Mouse (Mus musculus) ES-CJ7 (cell line): ENCODE measurements around the gene Ldha.
A peak's percentile ranks its signal among the peaks of the same experiment; 100 is the strongest.

Source experiments
- DNase-seq: peaks from one replicate; pipeline ENCODE4 v3.0.0; 2011; ENCODE audit warnings: low read depth, low spot score

Ldha gene

GRCm38 (mm10) chr7:46838104-46838671 lies 3.1 kb upstream of the Ldha start:
- peak; percentile 58 for DNase-seq

DNA sequence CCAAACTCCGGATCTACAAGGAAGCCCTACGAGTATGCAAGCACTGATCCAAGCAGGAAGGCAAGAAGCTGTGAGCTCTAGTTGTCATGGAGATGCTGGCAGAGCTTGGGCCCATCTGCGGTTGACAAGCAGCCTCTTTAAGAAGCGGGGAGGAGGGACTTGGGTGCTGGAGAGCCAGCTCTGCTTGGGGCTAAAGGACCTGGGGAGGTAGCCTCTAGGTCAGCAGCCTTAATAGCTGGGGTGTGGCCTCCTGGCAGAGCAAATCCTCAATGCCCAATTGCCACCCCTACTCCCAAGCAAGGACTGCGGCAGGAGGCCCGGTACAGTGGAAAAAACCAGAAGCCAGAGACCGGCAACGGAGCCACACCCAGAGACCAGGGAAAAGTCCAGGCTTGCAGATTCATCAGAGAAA lies 2.4 kb upstream of the Ldha start:
- peak; percentile 80 for DNase-seq

- no peak for DNase-seq
These were observed 1.8 kb upstream of the Ldha start for GRCm38 (mm10) chr7:46839446-46839845.

DNA sequence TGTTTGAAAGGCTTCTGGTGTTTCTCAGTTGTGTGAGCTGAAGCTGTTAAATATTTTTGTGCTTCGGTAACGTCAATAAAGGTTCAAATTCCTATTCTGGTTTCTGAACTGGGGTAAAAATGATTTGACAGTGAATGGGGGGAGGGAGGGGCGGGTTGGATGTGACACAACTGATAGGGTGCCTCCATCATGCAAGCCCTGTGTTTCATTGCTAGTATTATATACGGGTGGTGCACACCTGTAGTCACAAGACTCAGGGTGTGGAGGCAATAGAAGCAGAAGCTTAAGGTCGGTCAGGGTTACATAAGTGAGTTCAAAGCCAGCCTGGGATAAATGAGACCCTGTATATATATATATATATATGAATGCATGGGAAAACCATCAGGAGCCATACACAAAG lies 1.4 kb upstream of the Ldha start:
- DNase-seq: no peak

- DNase-seq: no peak
These were observed 949 bp upstream of the Ldha start for GRCm38 (mm10) chr7:46840326-46840725.

DNA sequence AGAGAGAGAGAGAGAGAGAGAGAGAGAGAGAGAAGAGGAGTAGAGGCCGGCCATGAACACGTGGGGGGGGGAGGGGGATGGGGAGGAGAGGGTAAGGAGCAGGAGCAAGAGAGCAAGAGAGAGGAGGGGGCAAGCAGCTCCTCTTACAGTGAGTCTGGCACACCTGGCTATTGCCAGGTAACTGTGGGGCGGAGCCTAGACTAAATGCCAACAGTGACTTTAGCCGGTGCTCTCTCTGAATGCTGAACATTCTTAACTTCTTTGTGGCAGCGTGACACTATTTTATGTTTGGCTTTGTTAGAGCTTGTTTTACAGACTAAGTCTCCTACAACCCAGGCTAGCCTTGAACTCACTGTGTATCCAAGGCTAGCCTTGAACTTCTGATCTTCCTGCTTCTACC lies 1.0 kb downstream of the Ldha start:
- no peak for DNase-seq

DNA sequence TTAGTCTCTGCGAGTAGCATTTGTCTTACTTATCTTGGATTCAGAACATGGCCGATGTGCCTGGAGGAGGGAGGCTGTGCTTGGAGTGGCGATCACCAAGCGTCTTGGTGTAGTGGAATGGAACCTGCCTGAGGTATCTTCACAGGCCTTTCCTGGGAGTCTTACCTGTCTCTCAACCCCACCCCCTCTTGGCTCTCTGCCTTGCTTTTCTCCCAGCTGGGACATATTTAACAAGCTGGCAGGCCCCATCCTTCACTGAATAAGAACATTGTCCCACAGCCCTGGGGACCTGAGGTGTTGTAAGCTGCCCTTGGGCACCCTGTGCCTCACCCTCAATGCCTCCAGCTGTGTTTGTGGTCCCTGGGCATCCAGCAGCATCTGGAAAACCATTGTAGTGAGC lies 2.3 kb downstream of the Ldha start:
- no peak for DNase-seq

- peak; percentile 91 for DNase-seq
These were observed 4.1 kb downstream of the Ldha start for GRCm38 (mm10) chr7:46845211-46845977.

DNA sequence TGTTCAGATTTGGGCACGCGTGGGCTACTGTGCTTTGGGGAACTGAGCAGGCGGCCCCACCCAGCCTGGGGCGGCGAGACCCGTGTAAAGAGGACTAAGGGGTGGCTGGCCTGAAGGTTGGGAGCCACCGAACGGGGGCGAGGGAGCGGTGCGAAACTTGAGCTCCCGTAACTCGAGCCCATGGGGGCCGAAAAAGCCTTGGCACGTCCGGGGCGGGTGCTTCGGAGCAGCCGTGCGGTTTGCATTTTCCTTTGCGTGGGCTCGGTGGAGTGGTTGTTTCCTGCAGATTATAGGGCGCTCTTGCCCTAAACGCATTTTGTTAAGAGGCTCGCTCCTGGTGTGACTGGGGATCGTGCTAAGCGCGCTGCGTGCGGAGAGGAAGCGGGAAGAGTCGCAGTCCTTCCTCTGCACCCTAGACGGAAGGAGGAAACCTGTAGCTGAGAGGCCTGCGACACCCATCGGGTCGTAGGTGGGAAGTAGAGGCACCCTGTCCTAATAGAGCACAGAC lies 4.8 kb downstream of the Ldha start:
- no peak for DNase-seq

DNA sequence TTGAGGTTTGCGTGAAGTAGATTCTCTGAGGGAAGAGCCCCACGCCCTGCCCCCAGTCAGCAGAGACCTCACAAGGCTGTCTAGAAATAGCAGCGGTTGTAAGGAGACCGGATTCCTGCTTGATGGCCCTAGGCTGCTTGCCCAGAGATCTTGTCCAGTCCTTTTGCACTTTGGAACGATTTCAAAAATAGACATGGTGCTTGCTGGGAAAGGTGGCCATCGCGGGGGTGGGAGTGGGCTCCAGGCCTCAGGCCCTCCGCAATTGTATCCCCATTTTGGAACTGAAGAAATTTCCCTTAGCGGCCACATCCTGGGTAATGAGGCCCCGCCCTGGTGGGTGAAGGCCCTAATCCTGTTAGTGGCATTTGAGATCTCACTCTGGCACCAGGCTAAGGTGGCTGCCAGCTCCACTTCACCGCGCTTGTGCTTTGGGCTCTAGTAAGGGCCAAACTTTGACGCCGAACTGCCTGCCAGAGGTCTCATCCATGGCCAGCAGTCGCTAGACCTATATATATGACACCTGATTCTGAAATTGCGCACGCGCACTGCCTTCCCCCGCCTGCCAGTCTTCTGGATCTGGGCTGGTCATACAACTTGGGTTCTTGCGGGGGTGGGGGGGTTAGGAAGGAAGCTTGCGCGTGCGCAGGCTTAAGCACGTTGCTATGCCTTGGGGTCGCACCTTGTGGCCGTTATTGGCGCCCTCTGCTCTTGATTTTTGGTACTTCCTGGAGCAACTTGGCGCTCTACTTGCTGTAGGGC lies 5.4 kb downstream of the Ldha start:
- peak; percentile 93 for DNase-seq

DNA sequence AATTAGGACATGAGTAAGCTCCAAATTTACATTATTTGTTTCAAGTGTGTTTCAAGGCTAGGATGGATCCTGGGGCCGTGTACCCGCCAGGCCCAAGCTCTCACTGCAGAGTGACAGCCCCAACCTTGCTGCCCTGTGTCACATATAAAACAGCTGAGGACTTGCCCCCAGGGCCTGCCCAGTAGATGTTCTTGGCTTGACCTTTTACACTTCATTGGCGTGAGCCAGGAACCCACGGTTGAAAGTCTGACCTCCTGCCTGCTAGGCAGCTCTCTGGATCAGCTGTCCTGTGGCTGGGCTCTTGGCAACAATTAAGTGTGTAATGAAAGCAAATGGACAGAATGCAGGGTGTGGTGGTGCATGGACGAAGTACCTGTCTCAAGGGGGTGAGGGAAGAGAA lies 8.0 kb downstream of the Ldha start:
- DNase-seq: no peak

GRCm38 (mm10) chr7:46851026-46851425 lies 9.8 kb downstream of the Ldha start:
- DNase-seq: no peak

DNA sequence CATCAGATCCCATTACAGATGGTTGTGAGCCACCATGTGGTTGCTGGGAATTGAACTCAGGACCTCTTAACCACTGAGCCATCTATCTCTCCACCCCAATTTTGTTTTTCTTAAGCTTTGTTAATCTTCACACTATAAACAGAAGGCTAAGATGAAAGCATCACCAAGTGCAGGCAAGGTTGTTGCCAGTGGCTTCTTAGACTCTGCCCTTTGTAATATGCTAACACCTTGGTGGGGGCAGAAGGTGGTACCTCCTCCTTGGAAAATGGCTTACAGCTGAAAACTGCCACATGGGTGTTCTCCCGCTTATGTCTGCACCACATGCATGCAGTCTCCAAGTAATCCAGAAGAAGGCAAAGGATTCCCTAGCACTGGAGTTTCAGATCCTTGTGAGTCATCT lies 11.4 kb downstream of the Ldha start:
- DNase-seq: no peak

- DNase-seq: no peak
These were observed 12.1 kb downstream of the Ldha start for GRCm38 (mm10) chr7:46853365-46853764.

- DNase-seq: no peak
These were observed 14.7 kb downstream of the Ldha start for GRCm38 (mm10) chr7:46855866-46856560.

GRCm38 (mm10) chr7:46857436-46857835 lies 16.2 kb downstream of the Ldha start:
- DNase-seq: no peak

DNA sequence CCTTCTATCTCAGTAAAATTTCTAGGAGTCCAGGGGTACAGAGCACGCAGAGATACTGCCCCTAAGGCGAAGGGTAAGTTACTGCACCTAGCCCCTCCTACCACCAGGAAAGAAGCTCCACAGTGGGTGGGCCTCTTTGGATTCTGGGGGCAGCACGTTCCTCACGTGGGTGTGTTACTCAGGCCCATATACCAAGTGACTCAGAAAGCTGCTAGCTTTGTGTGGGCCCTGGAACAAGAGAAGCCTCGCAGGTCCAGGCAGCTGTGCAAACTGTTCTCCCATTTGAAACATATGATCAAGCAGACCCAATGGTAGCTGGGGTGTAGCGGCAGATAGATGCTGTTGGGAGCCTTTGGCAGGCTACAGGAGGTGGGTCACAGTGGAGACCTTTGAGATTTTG lies 17.8 kb downstream of the Ldha start:
- no peak for DNase-seq

DNA sequence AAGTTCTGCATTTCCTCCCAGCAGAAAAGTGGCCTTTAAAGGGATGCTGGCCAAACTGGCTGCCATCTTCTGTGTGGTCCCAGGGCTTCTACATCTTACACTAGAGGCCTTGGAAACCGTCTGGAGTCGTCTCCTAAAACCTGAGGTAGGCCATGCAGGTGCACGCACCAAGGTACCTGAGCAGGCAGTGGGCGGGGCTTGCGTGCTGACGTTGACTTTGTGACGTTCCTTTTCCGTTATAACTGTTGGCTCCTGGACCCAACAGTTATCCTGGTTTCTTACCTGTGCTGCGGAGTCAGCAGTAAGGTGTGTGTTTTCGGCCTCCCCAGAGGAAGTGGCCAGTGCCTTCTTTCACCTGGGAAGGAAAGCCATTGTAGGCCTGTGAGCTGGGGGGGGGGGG lies 19.7 kb downstream of the Ldha start, which contains the start of gene Ldhc:
TSS of gene Ldhc (plus strand) at position 208 of the 400 bp plus-strand sequence.
- no peak for DNase-seq

- no peak for DNase-seq
These were observed 30.7 kb downstream of the Ldha start for GRCm38 (mm10) chr7:46871988-46872387.

- DNase-seq: no peak
These were observed 35.6 kb downstream of the Ldha start for GRCm38 (mm10) chr7:46876841-46877240.

DNA sequence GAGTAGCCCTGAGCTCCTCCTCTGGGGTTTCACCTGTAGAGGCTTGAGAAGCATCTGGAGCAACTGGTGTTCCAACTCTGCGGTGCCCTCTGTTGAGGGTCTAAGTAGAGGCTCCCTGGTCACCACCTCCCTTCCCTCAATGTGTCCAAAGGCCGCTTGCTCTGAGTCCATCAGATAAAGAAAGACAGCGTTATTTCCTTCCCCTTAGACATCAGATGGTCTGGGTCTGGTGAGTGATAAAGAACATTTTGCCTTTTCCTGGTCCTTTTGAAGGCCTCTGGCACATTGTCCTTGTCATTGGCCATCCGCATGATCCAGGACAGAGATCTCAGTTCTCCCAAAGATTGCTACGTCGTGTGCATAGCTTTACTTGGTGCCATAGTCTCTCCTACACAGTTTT lies 36.0 kb downstream of the Ldha start:
- no peak for DNase-seq

DNA sequence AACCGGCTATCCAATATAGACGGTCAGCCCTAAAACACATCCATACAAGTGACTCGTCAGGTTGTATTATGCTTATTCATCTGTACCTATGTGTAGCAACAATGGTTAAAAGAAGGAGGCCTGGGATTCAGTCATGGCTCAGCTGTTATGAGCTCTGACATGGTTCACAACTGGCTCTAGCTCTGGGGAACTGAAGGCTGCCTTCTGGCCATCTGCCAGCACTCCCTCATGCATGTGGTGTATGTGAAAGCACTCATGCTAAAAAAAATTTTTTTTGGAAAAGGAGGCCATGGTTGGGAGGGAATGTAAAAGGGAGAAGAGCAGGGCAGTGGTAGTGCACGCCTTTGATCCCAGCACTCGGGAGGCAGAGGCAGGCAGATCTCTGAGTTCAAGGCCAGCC lies 38.6 kb downstream of the Ldha start:
- no peak for DNase-seq
